Mouse (Mus musculus) heart, embryonic 13.5 days (tissue): Measurements from ENCODE around the gene Snrnp25. TPM values are rescaled to one million over a fixed set of nuclear protein-coding genes. Genes with fewer than 3 reads are reported as not detected.
A peak's percentile ranks its signal among the peaks of the same experiment; 100 is the strongest.

Experiments
- ATAC-seq: fragments of 200-750 bp; cut with Nextera tagmentation; 2 replicates; pipeline ENCODE4 v1.8.0; 2017; ENCODE audit warnings: moderate TSS enrichment; ENCODE audit not compliant: insufficient number of reproducible peaks, low FRiP score, low TSS enrichment; ENCODE audit errors: extremely low read depth
- H3K27ac ChIP-seq: fragments of 300-500 bp; sonication (generic); replicated peaks from 2 replicates; pipeline ENCODE4 v1.5.1; 2015; ENCODE audit warnings: moderate library complexity, mild to moderate bottlenecking, inconsistent platforms
- H3K27me3 ChIP-seq: fragments of 300-500 bp; sonication (generic); replicated peaks from 2 replicates; pipeline ENCODE4 v1.6.1; 2015; ENCODE audit warnings: mild to moderate bottlenecking, inconsistent platforms
- H3K36me3 ChIP-seq: fragments of 300-500 bp; sonication (generic); 2 replicates; pipeline ENCODE4 v1.6.1; 2015; ENCODE audit warnings: mild to moderate bottlenecking, inconsistent platforms
- H3K4me1 ChIP-seq: fragments of 300-500 bp; sonication (generic); 2 replicates; pipeline ENCODE4 v1.6.1; 2015; ENCODE audit warnings: inconsistent platforms
- H3K4me2 ChIP-seq: fragments of 300-500 bp; sonication (generic); 2 replicates; pipeline ENCODE4 v1.6.1; 2015; ENCODE audit warnings: inconsistent platforms, mild to moderate bottlenecking, moderate library complexity
- H3K4me3 ChIP-seq: fragments of 300-500 bp; sonication (generic); 2 replicates; pipeline ENCODE4 v1.5.1; 2015; ENCODE audit warnings: moderate library complexity, mild to moderate bottlenecking, inconsistent platforms
- H3K9ac ChIP-seq: fragments of 300-500 bp; sonication (generic); 2 replicates; pipeline ENCODE4 v1.6.1; 2015; ENCODE audit warnings: inconsistent platforms, mild to moderate bottlenecking, moderate library complexity
- H3K9me3 ChIP-seq: fragments of 300-500 bp; sonication (generic); 2 replicates; pipeline ENCODE4 v1.6.1; 2016; ENCODE audit warnings: inconsistent platforms
- WGBS: fragments of 180-500 bp; shearing (Covaris S2); methylation state at CpG from one replicate; pipeline ENCODE4 v1.1.7; 2015; ENCODE audit warnings: mixed read lengths; 5-methylcytosine and 5-hydroxymethylcytosine counted together
- polyA plus RNA-seq: library from polyadenylated mRNA; unstranded; fragments of >200 nt; fragmentation: Nextera tagmentation; extraction: Ambion mirVana; gene quantifications from 2 replicates; pipeline ENCODE4 v1.2.1, GENCODE M21; 2015

Gene Snrnp25
- polyA plus RNA-seq, 1 experiment from 2014 or later = 46.7 TPM

DNA sequence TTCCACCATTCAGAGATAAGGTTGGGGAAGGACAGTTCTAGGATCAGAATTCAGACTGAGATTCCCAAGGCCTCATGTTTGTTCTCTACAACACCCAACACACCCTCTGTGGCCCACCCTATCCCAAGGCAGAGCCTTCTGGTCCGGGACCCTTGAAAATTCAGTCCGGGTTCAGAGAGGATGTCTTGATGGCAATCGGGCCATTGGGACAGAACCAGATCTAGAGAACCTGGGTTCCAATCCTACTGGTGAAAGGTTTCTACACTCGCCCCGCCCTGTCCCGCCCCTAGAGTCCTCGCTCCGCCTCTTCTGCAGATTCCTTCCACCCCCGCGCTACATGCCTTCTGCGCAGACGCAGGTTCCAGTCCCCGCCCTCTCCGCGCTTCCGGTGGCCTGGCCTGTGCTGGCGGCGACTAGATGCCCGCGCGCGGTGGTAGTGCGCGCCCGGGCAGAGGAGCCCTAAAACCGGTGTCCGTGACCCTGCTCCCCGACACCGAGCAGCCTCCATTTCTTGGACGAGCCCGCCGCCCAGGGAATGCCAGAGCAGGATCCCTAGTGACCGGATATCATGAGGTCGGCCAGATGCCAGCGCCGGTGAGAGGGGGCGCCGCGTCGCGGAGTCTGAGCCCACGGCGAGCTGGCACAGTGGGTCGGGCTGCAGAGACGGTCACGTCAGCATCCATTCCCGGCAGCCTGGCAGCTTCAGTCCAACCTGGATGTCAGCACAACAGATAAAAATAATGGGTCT is 21.1 kb downstream of the Snrnp25 start, which contains the start of gene Mpg:
TSS of gene Mpg (plus strand) at position 382 of the 748 bp plus-strand sequence.
- Histone ChIP-seq H3K36me3 (peaks cover 32% of the 10 kb centered on the region), H3K4me3 (peak within 1 kb of the TSS; percentile 83), H3K27ac (peak within 1 kb of the TSS; percentile 88), H3K9ac (peak within 1 kb of the TSS; percentile 90), H3K9me3 (no peaks in the 10 kb centered on the region), H3K27me3 (no peaks in the 10 kb centered on the region), H3K4me1 (peaks cover 56% of the 10 kb centered on the region), H3K4me2 (peak within 1 kb of the TSS; percentile 82)
- 2% methylated on average over 47 of the region's 47 CpGs for WGBS
- ATAC-seq = peak; percentile 14; the same call in 1 of the 2 replicates

DNA sequence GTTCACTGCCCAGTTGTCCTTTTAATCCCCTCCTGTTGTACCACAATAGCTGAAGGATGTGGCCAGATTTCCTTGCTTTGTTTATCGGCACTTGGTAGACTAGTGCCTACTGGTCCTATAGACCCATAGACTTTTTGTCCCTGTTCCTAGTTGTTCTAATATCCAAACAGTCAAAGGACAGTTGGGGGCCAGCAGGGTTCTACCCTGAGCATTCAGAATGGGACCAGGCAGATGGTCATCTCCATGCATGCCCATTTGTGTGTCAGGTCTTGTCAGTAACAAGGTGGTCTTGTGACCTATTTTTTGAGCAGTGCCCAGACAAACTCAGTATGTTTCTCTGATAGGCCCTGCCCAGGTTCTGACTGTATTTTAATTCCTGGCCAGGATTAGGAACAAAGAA is 21.8 kb downstream of the Snrnp25 start:
- Histone ChIP-seq H3K4me3 (peak overlapping the region; percentile 83), H3K27ac (peak overlapping the region; percentile 88), H3K9ac (peak overlapping the region; percentile 90), H3K36me3 (peaks cover 40% of the 10 kb centered on the region), H3K27me3 (no peaks in the 10 kb centered on the region), H3K4me1 (peaks cover 56% of the 10 kb centered on the region), H3K4me2 (peak overlapping the region; percentile 82), H3K9me3 (no peaks in the 10 kb centered on the region)
- ATAC-seq = no peak
- WGBS = 55% methylated on average over 1 of the region's 1 CpGs

DNA sequence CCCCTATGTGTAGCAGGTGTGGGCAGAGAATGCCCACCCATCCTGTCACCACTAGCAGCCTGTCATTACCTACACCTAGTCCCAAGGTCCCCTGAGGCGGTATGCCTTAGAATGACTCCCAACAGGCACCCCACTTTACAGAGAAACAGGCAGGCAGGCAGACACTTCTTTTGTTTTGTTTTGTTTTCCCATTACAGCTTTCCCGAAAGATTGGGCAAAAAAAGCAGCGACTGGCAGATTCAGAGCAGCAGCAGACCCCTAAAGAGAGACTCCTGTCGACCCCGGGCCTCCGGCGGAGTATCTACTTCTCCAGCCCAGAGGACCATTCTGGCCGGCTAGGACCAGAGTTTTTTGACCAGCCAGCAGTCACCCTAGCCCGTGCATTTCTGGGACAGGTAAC is 22.3 kb downstream of the Snrnp25 start:
- Histone ChIP-seq H3K9me3 (no peaks in the 10 kb centered on the region), H3K9ac (peak overlapping the region; percentile 90; the same call in 1 of the 2 replicates), H3K4me3 (no peak overlapping the region), H3K27me3 (no peaks in the 10 kb centered on the region), H3K36me3 (peaks cover 45% of the 10 kb centered on the region), H3K4me2 (peak overlapping the region; percentile 82), H3K27ac (no peak overlapping the region), H3K4me1 (peaks cover 51% of the 10 kb centered on the region)
- ATAC-seq = no peak
- 86% methylated on average over 9 of the region's 9 CpGs for WGBS

DNA sequence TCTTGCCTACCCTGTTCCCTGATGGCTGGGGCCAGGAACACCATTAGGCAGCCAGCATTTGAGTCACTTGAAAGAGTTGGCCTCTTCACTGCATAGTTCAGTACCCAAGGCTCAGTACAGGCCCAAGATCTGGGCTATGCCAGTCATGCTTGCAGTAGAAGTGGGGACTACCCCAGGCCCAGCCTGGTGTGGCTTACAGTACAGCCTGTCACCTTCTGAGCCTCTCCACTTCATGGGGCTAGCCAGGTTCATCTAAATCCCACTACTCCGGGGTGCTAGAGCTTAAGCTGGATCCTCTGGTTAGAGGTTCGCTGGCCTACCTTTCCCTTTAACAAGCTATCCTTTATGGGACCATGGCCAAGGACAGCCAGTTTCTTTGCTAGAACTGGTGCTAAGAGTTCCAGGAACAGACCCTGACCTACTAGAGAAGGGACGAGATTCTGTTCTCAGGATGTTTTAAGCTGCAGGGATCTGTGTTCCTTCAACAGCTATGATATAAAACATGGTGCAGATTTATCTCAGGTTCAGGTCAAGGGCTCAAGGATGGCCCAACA is 23.2 kb downstream of the Snrnp25 start:
- H3K27me3 ChIP-seq = no peaks in the 10 kb centered on the region
- WGBS = 76% methylated on average over 3 of the region's 3 CpGs
- H3K4me2 ChIP-seq = no peak overlapping the region
- peaks cover 43% of the 10 kb centered on the region for H3K4me1 ChIP-seq
- H3K9ac ChIP-seq = no peak overlapping the region
- H3K27ac ChIP-seq = no peak overlapping the region
- H3K36me3 ChIP-seq = peaks cover 53% of the 10 kb centered on the region
- ATAC-seq = no peak
- H3K9me3 ChIP-seq = no peaks in the 10 kb centered on the region
- H3K4me3 ChIP-seq = no peak overlapping the region

DNA sequence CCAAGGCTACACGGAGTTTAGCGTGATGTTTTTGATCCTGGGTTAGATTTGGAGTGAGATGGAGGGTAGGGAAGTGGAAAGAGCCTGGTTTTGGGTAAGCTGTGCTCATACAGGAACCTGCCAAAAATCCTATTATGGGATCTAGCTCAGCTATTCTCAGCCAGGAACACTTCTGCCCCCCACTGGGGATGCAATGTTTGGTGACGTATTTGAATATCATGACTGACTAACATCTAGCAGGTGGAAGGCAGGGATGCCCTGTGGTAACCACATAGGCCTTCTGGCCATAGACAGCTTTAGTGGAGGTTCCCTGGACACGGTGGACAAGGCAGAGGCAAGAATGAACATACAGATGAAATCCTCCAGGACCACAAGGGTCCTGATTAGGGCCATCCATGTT is 25.0 kb downstream of the Snrnp25 start:
- Histone ChIP-seq H3K27me3 (no peaks in the 10 kb centered on the region), H3K27ac (no peak overlapping the region), H3K4me2 (no peak overlapping the region), H3K4me1 (peaks cover 32% of the 10 kb centered on the region), H3K36me3 (peaks cover 71% of the 10 kb centered on the region), H3K9me3 (no peaks in the 10 kb centered on the region), H3K9ac (no peak overlapping the region), H3K4me3 (no peak overlapping the region)
- WGBS = 82% methylated on average over 4 of the region's 4 CpGs
- ATAC-seq = no peak

DNA sequence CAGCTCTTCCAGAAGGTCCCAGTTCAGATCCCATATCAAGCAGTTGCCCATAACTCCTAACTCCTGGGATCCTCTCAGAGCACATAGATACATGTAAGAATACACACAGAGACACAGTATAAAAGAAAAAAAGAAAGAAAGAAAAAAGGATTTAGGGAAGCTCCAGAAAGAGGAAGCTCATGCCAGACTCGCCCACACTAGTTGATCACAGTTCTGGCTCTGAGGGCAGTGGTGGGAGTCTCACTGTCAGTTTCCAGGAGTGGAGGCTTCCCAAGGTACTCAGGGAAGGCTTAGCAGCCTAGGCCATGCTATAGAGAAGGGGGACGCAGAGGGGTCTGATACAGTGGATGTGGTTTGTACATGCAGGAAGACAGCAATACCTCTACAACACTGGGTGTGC is 25.9 kb downstream of the Snrnp25 start:
- Histone ChIP-seq H3K4me1 (peaks cover 32% of the 10 kb centered on the region), H3K4me3 (no peak overlapping the region), H3K4me2 (no peak overlapping the region), H3K36me3 (peaks cover 72% of the 10 kb centered on the region), H3K9me3 (no peaks in the 10 kb centered on the region), H3K27me3 (no peaks in the 10 kb centered on the region), H3K9ac (no peak overlapping the region), H3K27ac (no peak overlapping the region)
- no peak for ATAC-seq
- 92% methylated on average over 2 of the region's 2 CpGs for WGBS

DNA sequence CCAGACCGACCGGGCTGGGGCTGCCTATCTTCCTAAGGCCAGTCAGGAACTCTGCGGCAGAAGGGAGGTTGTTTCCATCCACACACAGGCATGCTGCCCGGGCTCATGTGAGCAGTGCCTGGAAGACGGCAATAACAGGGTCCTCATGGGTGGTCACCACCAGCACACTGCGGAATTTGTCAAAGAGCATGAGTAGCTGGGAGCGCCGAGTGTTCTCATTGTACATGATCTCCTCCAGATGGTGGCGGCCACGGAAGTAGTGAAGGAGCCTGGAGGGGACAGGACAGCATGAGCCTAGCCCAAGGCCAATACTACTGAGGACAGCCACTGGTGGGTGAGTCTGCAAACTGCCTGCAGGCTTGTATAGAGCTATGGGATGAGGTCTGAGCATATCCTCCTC is 27.6 kb downstream of the Snrnp25 start:
- H3K4me3 ChIP-seq = no peak overlapping the region
- 76% methylated on average over 10 of the region's 10 CpGs for WGBS
- peaks cover 87% of the 10 kb centered on the region for H3K36me3 ChIP-seq
- H3K4me2 ChIP-seq = no peak overlapping the region
- H3K27me3 ChIP-seq = no peaks in the 10 kb centered on the region
- ATAC-seq = no peak
- peaks cover 32% of the 10 kb centered on the region for H3K4me1 ChIP-seq
- no peak overlapping the region for H3K9ac ChIP-seq
- no peak overlapping the region for H3K27ac ChIP-seq
- no peaks in the 10 kb centered on the region for H3K9me3 ChIP-seq

DNA sequence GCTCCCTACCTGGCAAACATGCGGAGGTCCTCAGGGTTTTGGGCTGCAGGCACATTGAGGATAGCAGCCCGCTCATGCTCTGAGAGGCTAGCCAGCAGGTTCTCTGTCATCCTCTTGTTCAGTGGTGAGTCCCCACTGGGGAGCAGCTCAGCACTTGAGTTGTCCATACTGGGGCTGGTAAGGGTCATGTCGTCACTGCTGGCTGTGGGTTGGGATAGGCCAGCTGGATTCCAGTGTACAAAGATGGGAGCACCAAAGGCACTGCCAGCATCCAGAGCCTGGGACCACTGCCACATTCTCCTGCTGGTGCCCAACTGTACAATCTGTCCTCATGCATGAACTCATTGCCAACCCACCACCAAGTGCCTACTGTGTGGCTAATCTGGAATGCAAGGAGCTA is 28.7 kb downstream of the Snrnp25 start:
- WGBS = 85% methylated on average over 3 of the region's 3 CpGs

DNA sequence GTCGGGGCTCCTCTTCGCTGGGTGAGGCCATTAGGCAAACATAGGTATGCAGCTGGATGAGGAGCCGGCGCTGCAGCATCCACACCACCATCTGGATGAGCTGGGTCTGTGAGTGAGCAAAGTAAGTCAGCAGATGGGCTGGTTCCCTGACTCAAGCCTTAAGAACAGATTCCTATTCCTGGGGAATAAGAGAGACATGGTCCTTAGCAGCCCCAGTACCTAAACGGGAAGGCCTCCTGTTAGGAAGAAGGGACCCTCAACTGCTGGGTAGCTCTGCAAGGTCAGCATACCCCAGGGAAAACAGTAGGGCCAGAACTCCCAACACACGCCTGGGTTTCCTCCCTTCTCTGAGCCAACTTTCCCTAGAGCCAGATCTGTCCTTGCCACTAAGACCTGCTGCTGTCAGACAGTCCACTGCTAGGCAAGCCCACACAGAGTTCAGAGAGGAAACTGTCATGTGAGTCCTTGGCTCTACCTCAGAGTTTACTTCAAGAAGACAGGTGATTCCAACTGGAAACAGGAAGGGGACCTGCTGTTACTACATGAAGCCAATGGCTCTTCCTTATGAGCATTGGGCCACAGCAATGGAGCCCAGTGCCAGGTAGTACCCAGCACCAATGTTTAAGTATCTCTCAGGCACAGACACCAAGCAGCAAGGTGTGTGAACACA is 29.7 kb downstream of the Snrnp25 start:
- Histone ChIP-seq H3K4me2 (no peak overlapping the region), H3K4me1 (peaks cover 36% of the 10 kb centered on the region), H3K9me3 (no peaks in the 10 kb centered on the region), H3K36me3 (peaks cover 82% of the 10 kb centered on the region), H3K4me3 (no peak overlapping the region), H3K27ac (peak overlapping the region; percentile 51), H3K27me3 (no peaks in the 10 kb centered on the region), H3K9ac (0 out of 2 replicates have a peak overlapping the region, but pooled peaks have one; percentile 52)
- 88% methylated on average over 6 of the region's 6 CpGs for WGBS
- no peak for ATAC-seq

More for the DNA sequence above, 28.7 kb downstream of the Snrnp25 start:
- Histone ChIP-seq H3K9me3 (no peaks in the 10 kb centered on the region), H3K4me2 (no peak overlapping the region), H3K4me1 (peaks cover 36% of the 10 kb centered on the region), H3K27ac (no peak overlapping the region), H3K36me3 (peaks cover 82% of the 10 kb centered on the region), H3K9ac (no peak overlapping the region), H3K27me3 (no peaks in the 10 kb centered on the region), H3K4me3 (no peak overlapping the region)
- no peak for ATAC-seq

DNA sequence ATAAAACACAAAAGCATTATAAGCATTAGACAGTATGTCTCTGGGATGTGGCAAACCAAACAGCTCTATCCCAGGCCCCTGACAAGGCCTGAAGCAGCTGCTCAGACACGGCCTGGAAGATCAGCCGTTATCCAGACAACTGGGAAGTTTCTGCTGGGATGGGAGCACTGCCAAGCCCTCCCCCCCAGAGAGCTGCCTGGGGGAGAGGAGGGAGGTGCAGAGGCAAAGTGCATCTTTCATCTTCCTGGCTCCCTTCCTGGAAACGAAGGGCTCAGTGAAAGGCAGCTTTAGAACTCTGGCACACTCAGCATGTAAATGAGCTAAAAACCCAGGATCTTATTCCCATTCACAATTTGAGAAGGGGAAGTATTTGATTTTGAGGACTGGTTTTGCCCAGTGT is 30.4 kb downstream of the Snrnp25 start:
- Histone ChIP-seq H3K9ac (0 out of 2 replicates have a peak overlapping the region, but pooled peaks have one; percentile 52), H3K4me1 (peaks cover 36% of the 10 kb centered on the region), H3K27me3 (no peaks in the 10 kb centered on the region), H3K27ac (peak overlapping the region; percentile 51), H3K4me2 (no peak overlapping the region), H3K36me3 (peaks cover 82% of the 10 kb centered on the region), H3K4me3 (no peak overlapping the region), H3K9me3 (no peaks in the 10 kb centered on the region)
- WGBS = 38% methylated on average over 3 of the region's 3 CpGs
- no peak for ATAC-seq

DNA sequence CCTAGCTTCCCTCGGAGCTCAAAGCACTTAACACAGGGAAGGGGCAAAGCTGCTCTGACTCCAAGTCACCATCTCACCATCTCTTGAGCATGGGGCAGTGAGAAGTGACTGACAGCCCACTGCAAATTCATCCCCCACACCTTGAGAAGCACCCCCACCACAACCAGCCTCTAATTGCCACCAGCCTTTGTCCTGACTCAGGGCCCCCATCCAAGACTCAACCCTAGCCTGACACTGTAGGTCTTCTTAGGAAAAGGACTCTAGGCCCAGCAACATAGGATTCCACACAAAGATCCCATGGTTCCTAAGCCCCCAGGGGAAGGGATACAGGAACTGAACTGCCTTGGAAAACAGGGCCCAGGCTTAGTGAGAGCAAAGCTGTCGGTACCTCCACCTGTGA is 30.9 kb downstream of the Snrnp25 start:
- Histone ChIP-seq H3K36me3 (peaks cover 82% of the 10 kb centered on the region), H3K9ac (peak overlapping the region; percentile 42; the same call in 1 of the 2 replicates), H3K9me3 (no peaks in the 10 kb centered on the region), H3K27me3 (no peaks in the 10 kb centered on the region), H3K27ac (peak overlapping the region; percentile 32; the same call in 1 of the 2 replicates), H3K4me3 (no peak overlapping the region), H3K4me1 (peaks cover 36% of the 10 kb centered on the region), H3K4me2 (no peak overlapping the region)
- no peak for ATAC-seq
- 64% methylated on average over 2 of the region's 2 CpGs for WGBS
